Mouse (Mus musculus) bone marrow macrophage, adult 2 months (primary cell): Measurements from ENCODE around the gene Atp6v1e2. TPM values are rescaled to one million over a fixed set of nuclear protein-coding genes. Genes with fewer than 3 reads are reported as not detected.

Experiments
- H3K27ac ChIP-seq: 2 replicates; pipeline ENCODE4 v1.5.1; 2012; ENCODE audit warnings: low read depth, low read length; ENCODE audit not compliant: insufficient read depth
- H3K4me1 ChIP-seq: 2 replicates; pipeline ENCODE4 v1.6.1; 2012; ENCODE audit warnings: low read length; ENCODE audit not compliant: control insufficient read depth, insufficient read depth
- H3K4me3 ChIP-seq: 2 replicates; pipeline ENCODE4 v1.5.1; 2012; ENCODE audit warnings: mild to moderate bottlenecking, low read length, moderate library complexity; ENCODE audit not compliant: insufficient read depth
- CTCF ChIP-seq: IDR thresholded peaks from 2 replicates; pipeline ENCODE4 v1.5.1; 2012; ENCODE audit warnings: low read depth, mild to moderate bottlenecking, low read length, moderate library complexity
- POLR2A ChIP-seq: IDR thresholded peaks from 2 replicates; pipeline ENCODE4 v1.6.1; 2012; ENCODE audit warnings: mild to moderate bottlenecking, low read depth, low read length, borderline replicate concordance
- polyA plus RNA-seq: library from polyadenylated mRNA; stranded (reverse); fragments of >200 nt; gene quantifications from 2 replicates; pipeline ENCODE4 v1.2.4, GENCODE M21; 2012; ENCODE audit not compliant: missing spikeins, insufficient read depth, insufficient read length

Atp6v1e2 gene
- not detected in 2 replicates for polyA plus RNA-seq

GRCm38 (mm10) chr17:86947840-86948796 is at the start of gene Atp6v1e2:
TSS of gene Atp6v1e2 (minus strand) at chr17:86947897.
- H3K4me3 ChIP-seq, result no peak within 1 kb of the TSS
- TF ChIP-seq CTCF, result no peak
- TF ChIP-seq POLR2A, result no peak
- H3K27ac ChIP-seq, result no peak within 1 kb of the TSS
- H3K4me1 ChIP-seq, result peaks cover 31% of the 10 kb centered on the region

GRCm38 (mm10) chr17:86997323-86997722 is 49.6 kb upstream of the Atp6v1e2 start:
- Histone ChIP-seq H3K4me3 (no peak overlapping the region), H3K27ac (no peak overlapping the region), H3K4me1 (no peaks in the 10 kb centered on the region)
- TF ChIP-seq CTCF, result no peak
- TF ChIP-seq POLR2A, result no peak

GRCm38 (mm10) chr17:86991306-86991705 is 43.6 kb upstream of the Atp6v1e2 start:
- TF ChIP-seq POLR2A (no peak), CTCF (no peak)
- H3K27ac ChIP-seq, result no peak overlapping the region
- H3K4me1 ChIP-seq, result peaks cover 3% of the 10 kb centered on the region; the same call in 1 of the 2 replicates
- H3K4me3 ChIP-seq, result no peak overlapping the region

- Histone ChIP-seq H3K27ac (no peak overlapping the region), H3K4me1 (peaks cover 3% of the 10 kb centered on the region; the same call in 1 of the 2 replicates), H3K4me3 (no peak overlapping the region)
- no peak for TF ChIP-seq POLR2A
- TF ChIP-seq CTCF, result no peak
These were observed 41.0 kb upstream of the Atp6v1e2 start for GRCm38 (mm10) chr17:86988601-86989184.

GRCm38 (mm10) chr17:86988161-86988560 is 40.5 kb upstream of the Atp6v1e2 start:
- H3K4me3 ChIP-seq, result no peak overlapping the region
- H3K27ac ChIP-seq, result no peak overlapping the region
- no peak for TF ChIP-seq POLR2A
- TF ChIP-seq CTCF, result no peak

GRCm38 (mm10) chr17:86986449-86987138 is 38.9 kb upstream of the Atp6v1e2 start:
- no peak overlapping the region for H3K4me3 ChIP-seq
- H3K4me1 ChIP-seq, result peaks cover 3% of the 10 kb centered on the region; the same call in 1 of the 2 replicates
- TF ChIP-seq POLR2A (no peak), CTCF (no peak)
- no peak overlapping the region for H3K27ac ChIP-seq

More at GRCm38 (mm10) chr17:86988161-86988560, 40.5 kb upstream of the Atp6v1e2 start:
- H3K4me1 ChIP-seq, result peaks cover 3% of the 10 kb centered on the region; the same call in 1 of the 2 replicates

GRCm38 (mm10) chr17:86982497-86982896 is 34.8 kb upstream of the Atp6v1e2 start:
- no peak overlapping the region for H3K27ac ChIP-seq

GRCm38 (mm10) chr17:86981701-86982100 is 34.0 kb upstream of the Atp6v1e2 start:
- TF ChIP-seq CTCF (no peak), POLR2A (no peak)
- Histone ChIP-seq H3K27ac (no peak overlapping the region), H3K4me3 (no peak overlapping the region), H3K4me1 (peaks cover 16% of the 10 kb centered on the region)

More at GRCm38 (mm10) chr17:86982497-86982896, 34.8 kb upstream of the Atp6v1e2 start:
- H3K4me1 ChIP-seq, result peaks cover 13% of the 10 kb centered on the region
- no peak overlapping the region for H3K4me3 ChIP-seq
- no peak for TF ChIP-seq CTCF
- TF ChIP-seq POLR2A, result no peak

GRCm38 (mm10) chr17:86981205-86981604 is 33.5 kb upstream of the Atp6v1e2 start:
- peaks cover 21% of the 10 kb centered on the region for H3K4me1 ChIP-seq
- no peak overlapping the region for H3K27ac ChIP-seq
- H3K4me3 ChIP-seq, result no peak overlapping the region
- TF ChIP-seq POLR2A (no peak), CTCF (no peak)
